8 mouse cellular contexts compared by ENCODE assay signal in the genomic region with DNA sequence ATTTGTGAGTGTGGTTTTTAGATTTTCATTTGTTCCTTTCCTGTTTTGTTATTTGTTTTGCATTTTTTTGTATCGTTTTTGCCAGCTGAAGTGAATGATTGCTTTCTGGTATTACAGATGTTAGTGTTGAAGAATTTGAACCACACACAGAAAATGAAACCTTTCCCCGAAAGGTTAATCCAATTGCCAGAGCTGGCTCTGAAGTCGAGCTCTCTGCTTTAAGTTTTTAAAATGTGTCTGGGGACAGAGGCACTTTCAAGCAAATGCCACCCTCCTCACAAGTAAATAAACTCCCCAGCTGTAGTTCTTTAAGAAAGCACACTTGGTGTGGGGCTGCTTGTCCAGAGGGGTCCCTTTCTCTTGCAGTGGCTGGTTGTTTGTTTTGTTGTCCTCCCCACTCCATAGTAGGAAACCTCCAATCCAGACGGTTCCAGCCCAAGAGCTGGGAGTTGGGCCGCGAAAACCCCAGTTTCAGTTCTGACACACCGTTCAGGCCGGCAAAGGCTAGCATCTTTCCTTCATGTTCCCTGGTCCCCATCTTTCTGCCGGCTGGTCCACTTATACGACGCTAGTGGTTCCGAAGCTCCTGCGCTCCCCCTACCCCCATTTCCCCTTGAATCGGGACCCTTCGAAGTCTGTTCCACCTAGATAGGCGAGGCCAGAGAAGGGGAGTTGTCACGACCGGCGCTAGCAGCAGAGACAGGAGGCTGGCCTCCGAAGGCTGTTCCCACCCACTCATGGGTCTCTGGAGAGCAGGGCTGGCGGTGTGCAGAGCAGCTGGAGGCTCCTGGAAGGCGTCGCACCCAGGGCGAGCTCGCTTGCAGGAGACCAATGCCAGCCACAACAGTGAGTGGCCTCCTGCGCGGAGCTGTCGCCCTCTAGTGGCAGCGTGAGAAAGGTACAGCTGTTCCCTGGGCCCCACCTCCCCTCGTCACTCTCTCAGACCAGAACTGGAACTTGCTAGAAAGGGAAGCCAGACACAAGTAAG. TPM values are rescaled to one million over a fixed set of nuclear protein-coding genes. Genes with fewer than 3 reads are reported as not detected.
DNase-seq lines count a peak whose midpoint lies in the region; ATAC-seq lines count a peak whose summit lies in the region.

No protein-coding gene starts in this region.

- peak; percentile 93 for DNase-seq in adrenal gland, adult 2 months
- peak; percentile 94 for DNase-seq in embryo, embryonic 11 days
- peak; percentile 93 for DNase-seq in gastrocnemius, postnatal 25 days
- peak; percentile 90 to 91 for DNase-seq in left cerebral cortex, postnatal 14 days (ENCODE audit: low spot score in 2 of 2)
- DNase-seq in right cerebral cortex, postnatal 14 days = peak; percentile 89
- DNase-seq in urinary bladder, postnatal 36 days (ENCODE audit: low spot score in 2 of 2) = peak; percentile 81 to 91

- no peaks in the 10 kb centered on the region for H3K27me3 ChIP-seq in intestine, embryonic 15.5 days (replicated peaks)

- WGBS in intestine, embryonic 15.5 days = 5% methylated on average over 30 of the region's 30 CpGs

- H3K4me2 ChIP-seq in intestine, embryonic 15.5 days (replicated peaks) = peak overlapping the region; percentile 94

- intact Hi-C loops in left cerebral cortex, postnatal 14 days (cut with DNase I) = loop anchor here (1.0 to 10.0 kb wide), 5 partner anchors 51 to 839 kb away; partner anchors contain the start of gene Spesp1

- ATAC-seq in intestine, embryonic 15.5 days = peak; percentile 98
- peak; percentile 98 for ATAC-seq in megakaryocyte-erythroid progenitor cell, adult 5-6 weeks (replicated peaks; ENCODE audit: low FRiP score, low TSS enrichment, poor library complexity, severe bottlenecking)

- H3K36me3 ChIP-seq in intestine, embryonic 15.5 days = no peaks in the 10 kb centered on the region

- peak overlapping the region; percentile 44 for H3K4me3 ChIP-seq in intestine, embryonic 15.5 days (replicated peaks)

- H3K9ac ChIP-seq in intestine, embryonic 15.5 days = peak overlapping the region; percentile 53

- no peaks in the 10 kb centered on the region for H3K9me3 ChIP-seq in intestine, embryonic 15.5 days

- no peaks in the 10 kb centered on the region for H3K4me1 ChIP-seq in intestine, embryonic 15.5 days (replicated peaks)

- peak overlapping the region; percentile 52 for H3K27ac ChIP-seq in intestine, embryonic 15.5 days

RNA-seq across cellular contexts. Expression of gene Skor1, which starts 25.0 kb away (rescaled TPM):
- total RNA-seq in adrenal gland, adult 2 months (2021) = under 1 TPM in 1 of 2 experiments, not detected in 1; 0.14 TPM
- polyA plus RNA-seq in adrenal gland, adult 2 months (2012; rRNA removed) = 0.04 and 0.11 TPM in 2 replicates
- under 1 TPM; 0.08 TPM for total RNA-seq in gastrocnemius, postnatal 25 days (2021)
- not detected in 2 replicates for polyA plus RNA-seq in intestine, embryonic 15.5 days (2015; fragmentation: Nextera tagmentation; extraction: Ambion mirVana)
- total RNA-seq in left cerebral cortex, postnatal 14 days (2021) = under 1 TPM; 0.15 TPM
- not detected in 2 replicates for total RNA-seq in megakaryocyte-erythroid progenitor cell, adult 5-6 weeks (2014; fragmentation: Nextera tagmentation)
- not detected in 2 replicates for total RNA-seq in megakaryocyte-erythroid progenitor cell, adult 5-6 weeks (2017)

Comparison
In these comparisons a context has a peak if more than half of its experiments do, and no peak if none do; other contexts are left out.
1. Peak in every context shown above with its lines: DNase-seq, ATAC-seq, H3K4me3 ChIP-seq and H3K27ac ChIP-seq.